Mouse (Mus musculus): Measurements from ENCODE around the gene Hoxa11.

Gene Hoxa11

GRCm38 (mm10) chr6:52245757-52246142, at the start of gene Hoxa11:
Hoxa11 (minus strand) TSS chr6:52245810.
- DNase-seq (ENCODE audit: low spot score) = no peak

- DNase-seq (ENCODE audit: low spot score) = no peak
Observed at GRCm38 (mm10) chr6:52294616-52295015, 49.0 kb upstream of the Hoxa11 start.

DNA sequence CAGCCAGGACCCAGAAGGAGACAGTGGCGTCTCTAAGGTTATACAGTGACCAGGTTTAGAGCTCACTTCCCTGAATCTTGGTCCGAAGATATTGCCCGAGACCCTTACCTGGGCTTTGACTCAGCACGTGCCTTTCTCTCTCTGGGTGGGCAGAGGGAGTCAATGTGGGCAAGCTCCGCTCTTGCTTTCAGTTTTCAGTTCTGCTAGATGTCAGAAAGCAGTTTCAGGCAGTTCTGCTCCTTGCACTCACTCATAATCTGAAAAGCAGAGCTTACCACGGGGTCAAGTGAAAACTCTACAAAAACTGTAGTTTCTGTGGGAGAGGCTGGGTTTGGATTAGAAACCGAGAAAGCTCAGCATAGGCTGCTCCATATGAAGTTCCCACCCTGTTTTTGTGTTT, 46.7 kb upstream of the Hoxa11 start:
- no peak for DNase-seq (ENCODE audit: low spot score)

DNA sequence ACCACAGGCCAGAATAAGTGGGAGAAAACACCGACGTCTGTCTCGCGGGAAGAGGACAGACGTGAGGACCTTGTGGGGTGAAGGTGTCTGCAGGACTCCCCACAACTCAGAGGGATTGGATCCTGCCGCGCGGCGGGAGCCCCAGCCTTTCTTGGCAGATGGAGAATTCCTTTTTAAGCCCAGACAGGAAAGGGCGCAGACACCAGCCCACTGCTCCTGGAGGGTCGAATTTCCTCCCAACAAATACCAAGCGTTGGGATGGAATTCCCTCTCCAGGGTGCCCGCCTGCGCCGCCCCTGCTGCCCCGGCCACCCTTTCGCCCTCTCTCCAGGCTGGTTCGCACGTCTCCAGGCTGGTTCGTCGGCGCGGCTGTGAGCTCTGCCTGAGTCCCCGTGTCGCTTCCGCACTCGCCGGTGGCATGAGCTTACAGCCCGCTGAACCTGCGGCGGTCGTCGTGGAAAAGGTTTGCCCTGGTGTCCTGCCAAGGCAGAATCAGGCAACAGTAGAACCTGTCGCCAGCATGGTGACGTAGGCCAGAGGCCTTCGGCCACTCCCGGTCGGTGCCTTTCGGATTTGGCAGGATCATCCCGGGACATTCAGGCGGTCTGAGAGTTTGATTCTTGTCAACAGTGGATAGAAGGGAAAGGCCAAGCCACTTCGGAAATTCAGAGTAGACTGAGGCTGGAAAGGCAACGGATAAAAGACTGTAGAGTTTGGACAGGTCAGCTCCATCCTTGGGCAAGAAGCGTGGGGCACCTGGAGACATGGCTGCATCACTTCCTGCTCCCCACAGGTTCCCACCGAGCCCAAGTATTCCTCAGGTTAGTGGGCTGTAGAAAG, 45.6 kb upstream of the Hoxa11 start:
- DNase-seq (ENCODE audit: low spot score) = no peak

GRCm38 (mm10) chr6:52290186-52290585, 44.6 kb upstream of the Hoxa11 start:
- DNase-seq (ENCODE audit: low spot score) = no peak

DNA sequence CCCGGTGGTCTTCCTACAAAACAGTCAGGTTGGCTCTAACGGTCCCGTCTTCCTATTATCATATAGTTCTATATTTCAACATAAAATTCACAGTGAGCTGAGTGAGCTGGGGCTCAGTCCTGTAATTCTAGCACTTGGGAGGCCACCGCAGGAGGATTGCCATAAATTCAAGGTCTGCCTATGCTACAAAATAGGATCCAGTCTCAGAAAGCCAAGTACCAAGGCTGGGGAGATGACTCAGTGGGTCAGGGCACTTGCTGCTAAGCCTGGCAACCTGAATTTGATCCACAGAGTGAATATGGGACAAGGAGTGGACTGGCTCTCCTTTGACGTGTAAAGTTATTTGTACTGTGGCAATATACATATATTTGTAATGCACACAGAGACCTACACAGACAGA, 38.3 kb upstream of the Hoxa11 start:
- no peak for DNase-seq (ENCODE audit: low spot score)

GRCm38 (mm10) chr6:52281084-52281483, 35.5 kb upstream of the Hoxa11 start:
- DNase-seq (ENCODE audit: low spot score) = no peak

DNA sequence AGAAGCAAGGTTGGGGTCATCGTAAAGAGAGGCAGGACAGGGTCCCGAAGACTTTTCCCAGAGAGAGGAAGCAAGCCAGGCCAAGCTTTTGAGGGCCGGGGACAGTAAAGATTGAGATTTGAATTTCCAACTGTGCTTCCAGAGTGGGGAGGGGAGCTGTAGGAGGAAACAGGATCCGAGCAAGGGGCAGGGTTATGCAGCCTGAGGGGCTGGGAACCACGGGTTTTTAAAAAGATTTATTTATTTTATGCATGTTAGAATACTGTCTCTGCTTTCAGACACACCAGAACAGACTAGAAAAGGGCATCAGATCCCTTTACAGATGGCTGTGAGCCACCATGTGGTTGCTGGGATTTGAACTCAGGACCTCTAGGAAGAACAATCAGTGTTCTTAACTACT, 31.3 kb upstream of the Hoxa11 start:
- DNase-seq (ENCODE audit: low spot score) = no peak

DNA sequence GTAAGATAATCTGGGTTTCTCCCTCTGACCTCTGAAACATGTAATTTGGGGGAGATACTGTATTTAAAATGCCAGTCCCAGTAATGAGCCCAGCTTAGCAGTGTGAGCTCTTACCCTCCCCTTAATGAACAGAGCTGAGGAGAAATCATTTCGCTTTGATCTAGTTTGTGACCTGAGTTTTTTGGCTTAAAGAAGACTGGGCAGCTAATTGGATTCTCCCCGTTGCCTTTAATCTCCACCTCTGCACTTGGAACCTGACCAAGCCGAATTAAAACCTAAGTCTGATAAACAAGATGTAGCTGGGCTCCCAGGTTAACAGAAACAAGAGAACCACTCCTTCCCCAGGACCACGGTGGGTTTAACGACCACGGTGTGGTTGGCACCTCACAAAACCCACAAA, 30.8 kb upstream of the Hoxa11 start:
- no peak for DNase-seq (ENCODE audit: low spot score)

GRCm38 (mm10) chr6:52275563-52276280, 30.1 kb upstream of the Hoxa11 start:
- no peak for DNase-seq (ENCODE audit: low spot score)

DNA sequence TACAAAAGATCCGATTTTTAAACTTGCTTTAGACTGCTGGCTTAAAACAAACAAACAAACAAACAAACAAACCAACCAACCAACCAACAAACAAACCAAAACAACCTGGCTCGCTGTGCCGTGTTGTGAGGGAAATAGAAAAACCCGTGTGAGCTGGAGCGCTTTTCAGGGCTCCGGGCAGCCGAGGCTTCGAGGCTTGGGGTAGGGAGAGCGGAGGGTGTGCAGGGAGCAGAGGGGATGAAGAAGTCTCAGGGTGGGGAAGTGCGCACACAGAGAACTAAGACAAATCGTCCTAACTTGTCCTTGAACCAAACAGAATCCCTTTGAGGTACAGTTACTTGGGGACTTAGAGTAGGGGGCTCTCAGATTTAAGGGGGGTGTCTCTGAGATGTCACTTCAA, 29.0 kb upstream of the Hoxa11 start:
- no peak for DNase-seq (ENCODE audit: low spot score)

DNA sequence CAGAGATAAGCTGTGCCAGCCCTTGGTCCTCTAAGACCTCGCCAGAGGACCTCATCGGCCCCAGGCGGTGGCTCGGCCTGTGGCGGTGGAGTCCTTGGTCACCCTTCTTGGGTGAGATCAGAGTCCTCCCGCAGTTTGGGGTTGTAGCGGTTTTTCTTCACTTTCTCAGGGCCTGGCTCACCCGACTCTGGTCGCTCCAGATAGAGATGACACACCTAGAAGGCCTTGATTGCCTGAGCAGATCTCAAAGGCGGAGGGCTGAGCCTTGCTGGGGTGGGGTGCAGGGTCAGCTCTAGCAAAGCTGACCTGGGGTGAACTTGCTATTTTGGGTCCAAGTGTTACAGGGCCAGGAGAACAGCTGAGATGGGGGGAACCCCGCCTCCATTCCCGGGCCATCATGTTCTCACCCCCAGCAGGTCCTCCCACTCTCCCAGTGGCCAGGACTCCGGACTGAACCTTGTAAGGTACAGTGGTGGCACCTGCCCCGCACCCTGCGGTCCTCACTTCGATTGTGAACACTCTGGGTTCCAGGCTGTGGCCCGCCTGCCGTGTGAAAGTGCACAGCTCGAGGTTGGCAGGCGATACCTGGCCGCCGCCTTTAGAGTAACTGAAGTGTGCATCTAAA, 28.2 kb upstream of the Hoxa11 start:
- DNase-seq (ENCODE audit: low spot score) = no peak

DNA sequence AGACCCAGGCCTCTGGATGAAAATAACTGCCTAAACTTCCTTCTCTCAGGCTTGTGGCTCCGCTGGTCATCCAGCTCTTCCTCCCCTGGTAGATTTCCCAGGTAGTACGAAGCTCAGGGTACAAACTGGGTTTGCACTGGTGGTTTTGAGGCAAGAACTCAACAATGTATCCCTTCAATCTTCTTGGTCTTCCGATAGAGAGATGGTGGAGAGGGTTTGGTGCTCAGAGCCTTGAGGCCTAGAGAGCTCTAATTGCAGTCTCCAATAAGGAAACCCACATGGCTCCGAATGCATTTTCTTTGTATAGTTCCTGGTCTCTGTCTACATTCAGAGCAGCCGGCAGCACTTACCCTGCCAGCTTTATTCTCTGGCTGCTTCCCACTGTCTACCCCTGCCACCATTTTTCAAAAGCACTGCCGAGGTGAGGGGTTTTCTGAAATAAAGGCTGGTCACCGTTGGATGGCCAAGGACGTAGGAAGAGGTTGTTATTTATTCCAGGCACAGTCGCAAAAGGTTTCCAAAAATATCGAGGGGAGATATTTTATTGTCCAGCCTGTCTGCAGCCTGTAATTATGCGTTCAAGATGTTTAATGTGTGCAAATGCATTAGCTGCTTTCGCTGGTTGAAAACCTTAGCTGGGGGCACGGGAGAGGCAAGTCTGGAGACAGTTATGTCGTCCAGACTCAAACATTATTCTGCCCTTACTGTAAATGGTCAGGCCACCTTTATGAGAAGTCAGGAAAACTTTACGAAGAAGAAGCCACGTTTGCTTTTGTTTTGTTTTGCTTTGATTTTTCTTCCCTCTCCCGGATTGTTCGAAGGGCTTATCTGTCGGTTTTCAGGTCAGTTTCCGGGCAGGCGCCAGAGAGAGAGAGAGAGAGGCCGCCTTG, 27.4 kb upstream of the Hoxa11 start:
- DNase-seq (ENCODE audit: low spot score) = no peak

- no peak for DNase-seq (ENCODE audit: low spot score)
Observed at GRCm38 (mm10) chr6:52270494-52271480, 25.2 kb upstream of the Hoxa11 start.

GRCm38 (mm10) chr6:52268756-52269155, 23.1 kb upstream of the Hoxa11 start:
- no peak for DNase-seq (ENCODE audit: low spot score)

DNA sequence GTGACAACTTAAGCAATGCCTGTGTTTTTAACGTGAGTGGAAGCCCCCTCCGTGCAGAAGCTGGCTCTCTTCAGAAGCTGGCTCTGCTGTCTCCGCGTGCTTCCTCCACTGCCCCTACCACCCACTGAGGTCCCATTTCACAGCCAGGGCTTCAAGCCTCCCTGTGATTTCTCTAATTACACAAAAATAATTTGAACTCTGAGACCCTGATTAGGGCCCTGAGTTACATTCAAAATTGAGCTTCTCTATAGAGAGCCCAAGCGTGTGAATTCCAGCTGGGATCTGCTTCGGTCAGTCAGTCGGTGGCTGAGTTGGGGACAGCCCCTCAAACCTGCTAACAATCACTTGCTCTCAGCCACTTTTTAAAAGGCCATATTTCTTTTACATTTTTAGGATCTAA, 22.7 kb upstream of the Hoxa11 start:
- no peak for DNase-seq (ENCODE audit: low spot score)

GRCm38 (mm10) chr6:52267691-52268090, 22.1 kb upstream of the Hoxa11 start:
- no peak for DNase-seq (ENCODE audit: low spot score)

DNA sequence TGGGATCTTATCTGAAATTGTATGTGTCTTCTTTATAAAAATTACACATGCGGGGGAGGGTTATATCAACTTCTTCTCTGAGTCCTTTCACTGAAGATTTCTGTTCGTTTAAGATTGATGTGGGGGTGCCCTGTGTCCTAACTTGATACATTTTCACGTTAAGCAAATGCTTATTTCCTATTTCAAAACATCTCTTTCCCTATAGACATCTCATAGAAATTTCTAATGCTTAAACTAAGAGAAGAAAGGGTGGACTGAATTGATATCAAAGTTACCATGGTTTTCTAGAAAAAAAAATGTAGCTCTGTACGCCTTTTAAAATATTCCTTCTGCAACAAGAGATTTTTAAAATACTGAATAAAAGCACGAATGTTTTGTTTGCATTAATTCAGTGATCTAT, 21.6 kb upstream of the Hoxa11 start:
- DNase-seq (ENCODE audit: low spot score) = no peak

DNA sequence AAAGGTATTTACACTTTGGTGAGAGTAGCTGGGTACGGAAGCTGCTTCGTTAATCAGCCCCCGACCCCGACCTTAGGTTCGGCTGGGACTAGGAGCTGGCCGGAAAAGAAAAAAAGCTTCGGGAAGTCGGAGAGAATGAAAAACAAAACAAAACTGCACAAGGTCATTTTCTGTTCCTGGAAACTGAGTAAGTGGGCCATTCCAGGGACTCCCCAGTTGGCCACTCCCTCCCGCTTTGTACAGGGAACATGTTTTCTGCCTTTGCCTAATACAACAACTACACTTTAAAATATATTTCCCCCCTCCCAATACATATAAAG, 21.0 kb upstream of the Hoxa11 start:
- DNase-seq (ENCODE audit: low spot score) = no peak

GRCm38 (mm10) chr6:52265913-52266665, 20.5 kb upstream of the Hoxa11 start:
- no peak for DNase-seq (ENCODE audit: low spot score)

All from T-cell, adult 2 months (primary cell).